Mouse (Mus musculus) liver, embryonic 18 days (tissue): ENCODE measurements around the gene Pam. TPM values are rescaled to one million over a fixed set of nuclear protein-coding genes. Genes with fewer than 3 reads are reported as not detected.

Source experiments
- polyA plus RNA-seq: library from polyadenylated mRNA; depleted of rRNA; stranded (reverse); fragments of >200 nt; gene quantifications from 2 replicates; pipeline ENCODE4 v1.2.3, GENCODE M21; 2012; rRNA removed

The Pam gene
- 8.0 and 8.2 TPM in 2 replicates for polyA plus RNA-seq

DNA sequence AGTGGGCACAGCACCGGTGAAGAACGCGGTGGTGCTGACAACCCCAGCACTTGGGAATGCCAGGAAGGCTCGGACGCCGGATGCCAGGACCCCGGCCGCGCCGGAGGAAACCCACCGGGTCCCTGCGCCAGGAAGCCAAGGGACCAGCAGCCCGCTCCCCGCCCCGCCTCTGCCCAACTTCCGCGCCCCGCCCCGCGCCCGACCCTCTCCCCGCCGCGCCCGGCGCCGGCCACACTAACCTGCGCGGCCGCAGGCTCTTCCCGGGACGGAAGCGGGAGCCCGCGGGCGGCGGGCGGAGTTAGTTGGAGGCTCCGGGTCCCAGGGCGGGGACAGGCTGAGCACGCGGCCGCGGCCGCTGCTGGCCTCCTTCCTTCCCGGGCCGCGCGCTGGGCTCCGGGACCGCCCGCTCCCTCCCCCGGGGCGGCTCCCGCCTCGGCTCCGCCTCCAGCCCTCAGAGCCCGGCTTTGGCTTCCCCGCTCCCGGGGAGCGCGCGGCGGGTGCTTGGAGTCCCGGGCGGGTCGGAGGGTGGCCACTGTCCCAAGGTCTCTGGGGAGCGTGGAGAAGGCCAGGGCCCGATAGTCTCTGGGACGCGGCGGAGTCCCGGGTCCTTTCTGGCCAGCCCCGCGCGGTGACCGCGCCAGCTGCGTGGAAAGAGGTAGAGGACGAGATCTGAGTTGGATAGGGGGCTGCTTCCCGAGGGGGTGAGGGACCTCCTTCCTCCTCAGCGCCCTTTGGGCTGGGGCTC, at the start of gene Pam:
Gene Pam (minus strand): TSS at position 401 of the 745 bp plus-strand sequence.

GRCm38 (mm10) chr1:97769904-97770753, 325.3 kb downstream of the Pam start, which contains the start of the genes Gin1 and Ppip5k2:
Gene Gin1 (plus strand): TSS chr1:97770172.
Gene Ppip5k2 (minus strand): TSS chr1:97770411.

